Mouse (Mus musculus) 3134 (cell line): ENCODE data around the gene Fmo1.

Experiments used
- DNase-seq: peaks from one replicate; pipeline ENCODE4 v3.0.0-alpha.2; 2011; ENCODE audit warnings: low spot score; ENCODE audit not compliant: insufficient read length; ENCODE audit errors: extremely low read depth

The Fmo1 gene

DNA sequence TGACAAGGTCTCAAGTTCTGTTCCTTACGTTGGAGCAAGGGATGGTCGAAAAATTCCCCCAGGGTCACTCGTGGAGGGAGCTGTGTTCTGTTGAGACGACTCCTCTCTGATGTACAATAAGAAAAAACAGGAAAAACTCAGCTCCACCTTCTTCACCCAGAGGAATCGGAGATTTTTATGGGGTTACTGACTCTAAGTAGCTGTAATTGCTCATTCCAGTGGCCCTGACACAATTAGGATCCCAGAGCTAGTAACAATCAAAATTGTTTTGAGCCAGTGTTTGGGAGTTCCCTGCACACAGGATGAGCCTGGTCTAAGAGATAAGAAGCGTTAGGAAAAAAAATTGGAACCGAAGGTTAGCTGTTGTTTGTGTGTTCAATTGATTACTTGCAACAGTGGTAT lies at the start of gene Fmo1:
Gene Fmo1, minus strand, starts transcription at position 331 of the 402 bp plus-strand sequence.
- no peak for DNase-seq

DNA sequence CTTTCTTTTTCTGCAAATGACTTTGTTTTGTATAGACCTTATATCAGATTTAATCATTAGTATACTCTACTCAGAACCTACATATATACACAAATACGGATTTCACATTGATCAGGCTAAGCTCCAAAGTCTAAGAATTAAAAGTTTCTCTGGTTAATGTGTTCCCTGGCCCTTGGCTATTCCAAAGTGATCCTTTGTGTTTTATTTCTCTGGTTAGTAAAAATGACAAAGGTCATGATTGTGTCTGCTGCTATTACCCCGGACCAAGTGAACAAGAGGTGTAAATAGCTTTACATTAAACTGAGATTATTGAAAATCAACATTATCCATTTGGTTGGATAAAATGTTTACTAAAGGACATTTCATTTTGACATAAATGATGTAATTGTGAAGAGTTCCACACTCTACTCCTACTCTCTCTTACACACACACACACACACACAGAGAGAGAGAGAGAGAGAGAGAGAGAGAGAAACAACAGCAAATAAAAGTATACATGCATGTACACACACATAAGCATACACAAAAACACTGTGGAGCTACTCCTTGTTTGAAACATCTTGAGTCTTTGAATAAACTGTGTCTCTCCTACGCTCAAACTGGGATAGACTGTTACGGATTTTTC lies 48.6 kb upstream of the Fmo1 start:
- DNase-seq, result no peak

DNA sequence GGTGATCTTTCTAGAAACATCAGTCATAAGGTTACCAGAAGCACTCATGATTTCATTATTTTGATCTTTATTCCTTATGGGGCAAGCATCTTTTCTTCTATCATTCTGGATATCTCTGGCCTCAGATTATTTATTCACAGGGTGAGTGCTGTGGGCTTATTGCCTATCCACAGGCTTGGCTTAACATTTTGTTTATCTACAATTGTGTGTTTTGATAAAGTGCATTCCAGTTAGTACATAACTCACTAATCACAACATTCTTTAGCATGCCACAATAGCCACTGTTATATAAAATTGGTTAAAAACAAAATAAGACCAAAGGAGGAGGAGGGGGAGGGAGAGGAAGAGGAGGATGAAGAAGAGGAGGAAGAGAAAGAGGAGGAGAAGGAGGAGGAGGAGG lies 45.7 kb upstream of the Fmo1 start:
- DNase-seq, result no peak

DNA sequence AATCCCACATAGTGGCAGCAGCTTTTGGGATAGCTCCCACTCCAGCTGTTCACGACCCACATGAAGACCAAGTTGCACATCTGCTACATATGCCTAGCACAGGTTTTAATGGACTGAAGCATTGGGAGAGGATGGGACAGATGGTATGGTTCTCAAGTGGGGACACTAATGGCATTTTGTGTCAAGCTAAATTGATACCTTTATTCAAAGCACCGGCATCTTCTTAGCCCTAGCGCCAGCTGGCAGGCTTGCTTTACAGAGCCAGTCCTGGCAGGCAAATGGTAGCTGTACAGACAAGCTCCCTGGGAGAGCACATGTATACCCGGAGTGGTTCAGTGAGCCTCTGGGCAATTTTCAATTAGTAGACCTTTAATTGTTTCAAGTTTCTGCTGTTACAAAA lies 35.5 kb upstream of the Fmo1 start:
- DNase-seq, result no peak

DNA sequence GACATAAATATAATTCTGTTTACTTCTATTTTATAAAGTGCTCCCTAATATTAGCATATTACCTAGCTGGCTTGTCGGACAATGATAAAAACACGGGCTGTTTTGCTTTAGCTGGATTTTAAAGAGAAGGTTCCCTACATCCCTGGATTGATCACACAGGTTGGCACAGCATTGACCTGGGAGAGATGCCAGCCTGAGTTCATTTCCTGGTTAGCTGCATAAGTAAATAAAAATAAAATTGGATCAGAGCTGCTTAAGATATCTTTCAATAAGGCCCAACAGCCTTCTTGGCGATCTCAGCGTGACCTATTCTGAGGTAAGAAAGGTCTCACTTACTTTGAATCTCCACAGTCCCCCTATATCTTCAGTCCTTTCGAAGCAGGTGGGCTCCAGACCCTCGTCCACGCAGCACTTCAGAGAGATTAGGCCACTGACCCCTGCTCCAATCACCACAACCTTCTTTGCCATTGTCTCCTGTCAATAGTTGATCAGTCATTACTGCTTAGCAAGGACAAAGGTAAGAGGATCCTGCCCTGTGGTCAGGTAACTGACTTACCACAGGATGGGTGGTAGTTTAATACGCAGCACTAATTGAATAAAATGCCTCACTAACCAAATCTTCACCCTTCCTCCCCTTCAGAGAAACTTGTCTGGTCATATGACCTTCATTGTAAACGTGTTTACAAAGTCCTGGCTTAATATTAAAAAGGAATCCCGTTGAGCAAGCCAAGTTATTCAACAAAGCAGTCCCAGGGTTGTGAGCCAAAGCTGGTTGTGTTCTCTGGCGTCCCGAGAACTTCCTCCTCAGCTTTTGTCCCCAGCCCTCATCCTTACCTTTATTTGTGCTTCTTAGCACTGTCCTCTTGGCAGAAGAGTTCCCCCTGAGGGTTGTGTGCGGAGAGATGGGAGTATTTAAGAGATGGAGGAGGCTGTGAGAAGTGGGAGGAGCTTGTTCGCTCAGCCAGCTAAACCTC lies 31.7 kb upstream of the Fmo1 start, which contains the start of gene Fmo2:
Gene Fmo2, minus strand, starts transcription at position 889 of the 974 bp plus-strand sequence.
- no peak for DNase-seq

DNA sequence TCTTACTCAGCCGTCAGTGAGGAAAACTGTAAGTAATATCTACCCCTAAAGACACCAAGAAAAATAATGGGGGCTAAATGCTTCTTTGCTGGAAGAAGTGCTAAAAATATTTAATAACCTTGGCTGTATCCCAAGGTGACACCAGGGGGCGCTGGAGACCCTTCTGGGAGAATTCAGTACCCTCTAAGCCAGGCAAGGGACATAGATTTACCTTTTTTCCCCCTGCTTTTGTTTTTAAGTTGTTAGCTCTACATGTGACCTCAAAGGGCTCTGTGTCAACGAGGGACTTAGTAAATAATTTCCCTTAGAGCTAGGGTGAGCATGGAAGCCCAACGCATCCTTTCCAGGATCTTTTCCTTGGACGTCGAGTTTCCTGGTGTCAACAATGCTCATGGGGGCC lies 29.5 kb upstream of the Fmo1 start:
- DNase-seq, result no peak

DNA sequence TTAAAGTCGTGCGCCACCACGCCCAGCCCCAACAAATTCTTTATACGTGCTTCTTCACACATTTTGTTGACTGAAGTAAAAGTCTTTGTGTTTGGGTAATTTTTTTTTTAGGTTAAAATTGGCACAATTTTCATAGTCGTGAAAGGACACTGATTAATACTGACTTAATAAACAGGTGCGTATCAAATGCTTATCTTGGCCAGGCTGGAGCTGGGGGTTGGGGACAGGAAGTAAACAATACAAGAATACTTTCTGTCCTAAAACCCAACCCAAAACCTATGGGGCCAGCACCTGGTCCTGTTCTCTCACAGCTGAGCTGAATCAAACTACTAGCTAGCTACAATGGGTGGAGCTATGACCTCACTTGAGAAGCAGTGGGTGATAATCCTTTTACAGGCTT lies 26.6 kb upstream of the Fmo1 start:
- DNase-seq, result no peak

DNA sequence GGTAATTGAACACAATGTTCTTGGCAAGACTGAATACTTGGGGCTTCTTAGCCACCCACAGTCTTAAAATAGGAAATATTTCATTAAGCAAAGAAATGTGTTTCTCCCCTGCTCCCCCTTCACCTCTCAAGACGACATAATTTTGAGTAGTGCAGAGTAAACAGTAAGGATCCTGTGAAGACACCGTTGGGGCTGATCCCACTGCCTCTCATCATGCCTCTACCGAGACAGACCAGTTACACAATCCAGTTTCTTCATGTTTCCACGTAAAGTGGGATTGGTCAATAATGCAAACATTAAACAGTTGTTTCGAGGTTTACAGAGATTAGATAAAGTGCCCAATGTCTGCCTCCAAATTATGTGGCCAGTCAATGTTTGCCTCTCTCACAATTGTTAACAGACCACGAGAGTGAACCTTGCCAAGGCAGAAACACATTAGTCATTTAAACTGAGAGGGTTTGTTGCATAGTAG lies 25.6 kb upstream of the Fmo1 start:
- no peak for DNase-seq

DNA sequence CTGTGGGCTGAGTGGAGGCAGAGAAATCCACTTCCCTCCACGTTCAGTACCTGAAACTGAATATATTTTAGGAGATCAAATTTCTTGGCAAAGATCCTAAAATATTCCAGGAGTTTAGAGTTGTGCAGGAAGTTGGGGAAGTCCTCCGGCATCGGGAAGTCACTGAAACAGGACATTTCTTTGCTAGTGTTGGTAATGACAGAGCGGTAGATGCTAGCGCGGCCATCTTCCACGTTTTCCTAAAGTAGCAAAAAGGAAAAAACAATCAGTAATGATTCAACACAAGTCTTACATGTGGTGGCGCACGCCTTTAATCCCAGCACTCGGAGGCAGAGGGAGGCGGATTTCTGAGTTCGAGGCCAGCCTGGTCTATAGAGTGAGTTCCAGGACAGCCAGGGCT lies 22.2 kb upstream of the Fmo1 start:
- DNase-seq, result no peak

DNA sequence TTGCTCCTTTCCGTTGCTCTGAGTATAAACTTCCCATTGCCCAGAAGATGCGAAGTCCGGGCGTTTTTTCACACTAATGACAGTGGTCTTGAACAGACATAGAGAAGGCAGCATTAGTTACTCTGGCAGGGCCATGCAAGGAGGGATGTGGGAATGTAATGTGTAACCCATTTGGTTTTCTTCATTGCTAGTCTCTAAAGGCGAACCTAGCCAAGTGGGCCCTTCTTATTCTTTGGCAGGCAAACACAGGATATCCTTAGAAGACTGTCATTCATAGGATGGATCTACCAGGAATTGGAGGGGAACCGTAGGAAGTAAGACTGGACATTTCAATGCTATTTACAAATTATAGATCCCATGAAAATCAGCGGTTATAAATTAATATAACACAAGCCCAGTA lies 21.2 kb upstream of the Fmo1 start:
- DNase-seq, result no peak

DNA sequence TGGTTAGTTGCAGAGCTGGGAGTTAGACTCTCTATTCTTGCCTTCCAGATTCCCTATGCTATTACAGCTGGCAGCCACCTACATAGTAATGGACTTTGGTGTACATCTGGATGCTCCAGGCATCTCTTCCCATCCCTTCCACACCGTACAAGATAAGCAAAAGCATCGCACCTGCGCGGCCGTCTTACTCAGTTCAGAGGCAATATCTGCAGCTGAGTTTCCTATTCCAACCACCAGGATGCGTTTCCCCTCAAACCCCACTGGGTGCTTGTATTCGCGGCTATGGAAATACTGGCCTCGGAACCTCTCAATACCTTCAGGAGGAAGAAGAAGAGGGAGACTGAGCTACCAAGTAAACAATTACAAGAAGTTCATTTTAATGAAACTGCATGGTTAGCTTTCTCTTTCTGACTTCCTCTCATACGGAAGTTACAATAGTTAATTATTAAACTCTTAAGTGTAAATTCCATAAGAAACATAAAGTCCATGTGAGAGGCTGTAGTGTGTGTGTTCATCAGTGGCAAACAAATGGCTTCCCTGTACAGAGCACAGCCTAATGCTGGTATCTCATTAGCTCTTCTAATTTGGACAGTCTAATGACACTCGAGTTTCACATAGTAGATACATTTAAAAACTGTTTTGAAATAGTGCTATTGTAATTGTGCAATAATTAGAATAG lies 19.9 kb upstream of the Fmo1 start:
- no peak for DNase-seq

DNA sequence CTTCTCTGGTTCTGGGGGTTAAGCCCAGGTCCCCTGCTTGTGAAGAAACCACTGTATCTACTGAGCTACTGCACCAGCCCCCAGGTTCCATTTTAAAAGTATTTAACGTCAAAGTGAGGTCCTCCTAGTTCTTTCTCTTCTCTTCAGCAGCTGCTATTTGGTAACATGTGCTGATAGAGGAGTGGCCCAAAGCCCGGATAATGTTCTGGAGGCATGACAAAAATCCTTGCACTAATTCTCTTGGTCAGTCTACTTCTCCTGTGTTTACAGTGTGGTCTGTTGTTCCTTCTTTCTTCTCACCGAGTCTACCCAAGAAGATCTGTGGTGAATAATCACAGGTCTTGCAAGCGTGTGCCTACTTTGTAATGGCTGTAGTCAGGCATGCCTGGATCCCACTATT lies 16.3 kb upstream of the Fmo1 start:
- no peak for DNase-seq

DNA sequence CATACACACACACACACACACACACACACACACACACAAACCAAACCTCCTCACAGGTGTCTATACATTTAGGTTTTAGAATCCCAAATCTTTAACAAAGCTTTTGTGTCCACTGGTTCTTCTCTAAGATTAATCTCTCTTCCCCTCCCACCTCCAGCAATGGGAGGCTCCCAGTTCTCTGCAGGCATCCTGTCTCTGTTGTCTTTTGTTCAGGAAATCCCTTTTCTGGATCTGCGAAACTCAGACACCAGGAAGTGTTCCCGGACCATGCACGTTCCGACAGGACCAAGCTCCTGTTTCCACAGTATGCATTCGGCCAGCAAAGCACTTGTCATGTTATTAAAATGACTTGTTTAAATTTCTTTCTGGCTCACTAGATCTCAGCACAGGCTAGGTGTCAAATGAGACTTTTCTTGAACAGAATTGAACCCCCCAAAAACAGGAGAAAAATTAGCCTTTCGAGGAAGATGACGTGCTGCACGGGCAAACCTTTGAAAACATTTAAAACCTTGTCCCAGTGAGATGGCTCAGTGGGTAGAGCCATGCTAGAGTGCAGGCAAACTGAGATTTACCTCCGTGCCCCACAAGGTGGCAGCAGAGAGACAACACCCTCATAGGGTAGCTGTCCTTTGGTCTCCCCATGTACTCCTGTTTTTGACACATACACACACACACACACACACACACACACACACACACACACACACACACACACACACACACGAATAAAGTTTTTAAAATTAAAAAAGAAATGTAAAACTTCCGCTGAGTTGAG lies 13.4 kb upstream of the Fmo1 start:
- DNase-seq, result no peak

DNA sequence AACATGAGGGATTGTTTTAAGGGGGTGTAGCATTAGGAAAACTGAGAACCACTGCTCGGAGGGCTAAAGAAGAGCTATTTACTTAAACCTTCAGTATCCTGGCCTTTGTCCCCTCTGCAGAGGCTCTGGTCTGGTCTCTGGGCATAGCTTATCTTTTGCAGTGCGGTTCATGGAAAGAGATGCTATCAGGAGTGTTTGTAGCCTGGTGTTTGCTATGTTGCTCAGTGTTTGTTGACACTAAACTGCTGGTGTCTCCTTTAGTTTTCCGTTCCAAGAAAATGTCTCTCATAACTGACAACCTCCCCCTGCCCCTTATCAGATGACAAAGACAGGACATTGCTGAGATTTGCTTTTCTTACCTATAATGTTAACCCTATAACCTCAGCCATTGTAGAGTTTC lies 8.7 kb upstream of the Fmo1 start:
- no peak for DNase-seq

DNA sequence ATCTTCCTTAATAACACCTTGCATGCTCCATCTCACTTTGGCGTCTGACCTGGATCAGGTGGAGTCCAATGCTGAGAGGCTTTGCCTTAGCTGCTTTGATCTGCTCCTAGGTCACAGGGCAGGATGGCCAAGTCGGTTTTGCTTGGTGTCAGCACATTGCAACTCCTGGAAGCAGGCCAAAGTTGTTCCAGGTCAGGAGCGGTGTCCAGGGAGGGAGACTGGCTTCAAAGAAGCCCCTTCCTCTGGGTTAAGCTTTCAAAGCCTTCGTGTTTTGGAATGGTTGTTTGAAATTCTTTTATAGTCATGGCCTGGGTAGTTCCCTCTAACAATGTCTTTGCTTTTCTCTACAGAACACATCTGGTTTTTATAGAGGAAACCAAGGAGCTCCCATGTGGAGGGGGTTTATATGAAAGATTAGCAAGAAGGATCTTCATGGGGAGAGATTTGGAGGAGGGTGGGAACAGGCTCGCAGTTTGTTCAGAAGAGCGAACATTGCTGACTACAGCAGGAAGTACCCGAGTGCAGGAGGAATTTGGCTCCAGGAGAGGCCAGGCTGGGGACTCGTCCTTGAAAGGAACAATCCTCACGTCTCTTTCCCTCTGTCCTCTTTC lies 5.4 kb upstream of the Fmo1 start:
- DNase-seq, result no peak

DNA sequence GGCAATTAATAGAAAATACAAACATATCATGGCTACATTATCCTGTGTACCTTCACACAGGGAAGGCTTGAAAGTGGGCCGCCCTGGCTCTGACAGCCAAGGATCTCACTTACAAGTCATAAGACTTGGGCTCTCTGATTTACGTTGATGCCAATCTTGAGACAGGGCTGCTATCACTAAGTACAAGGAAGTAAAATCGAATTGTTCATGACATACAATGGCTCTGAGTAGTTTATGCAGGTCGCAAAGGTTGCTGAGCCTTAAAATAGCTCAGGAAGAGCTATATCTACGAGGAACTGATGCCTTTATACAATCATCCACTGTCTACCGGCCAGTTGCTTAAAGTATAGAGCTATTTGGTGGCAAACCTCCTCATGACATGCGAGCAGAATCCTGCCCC lies 4.6 kb upstream of the Fmo1 start:
- DNase-seq, result no peak

DNA sequence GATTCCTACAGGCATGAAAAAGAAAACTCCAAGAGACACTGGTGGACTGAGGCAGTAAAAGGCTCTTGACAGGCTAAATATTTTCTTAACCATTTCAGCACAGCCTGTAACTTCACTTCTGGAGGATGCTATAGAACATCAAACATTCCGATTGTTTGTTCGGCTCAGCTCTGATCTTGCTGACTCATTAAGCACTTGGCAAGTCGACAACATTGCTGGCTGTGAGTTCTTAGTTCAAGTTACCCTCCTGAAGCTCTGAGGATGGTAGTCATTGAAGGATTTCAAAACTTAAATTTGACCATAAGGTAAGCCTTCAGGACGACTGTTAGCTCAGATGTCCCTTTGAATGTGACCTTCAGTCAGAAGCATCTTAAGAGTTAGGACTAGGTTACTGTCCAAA lies 986 bp upstream of the Fmo1 start:
- DNase-seq, result no peak

DNA sequence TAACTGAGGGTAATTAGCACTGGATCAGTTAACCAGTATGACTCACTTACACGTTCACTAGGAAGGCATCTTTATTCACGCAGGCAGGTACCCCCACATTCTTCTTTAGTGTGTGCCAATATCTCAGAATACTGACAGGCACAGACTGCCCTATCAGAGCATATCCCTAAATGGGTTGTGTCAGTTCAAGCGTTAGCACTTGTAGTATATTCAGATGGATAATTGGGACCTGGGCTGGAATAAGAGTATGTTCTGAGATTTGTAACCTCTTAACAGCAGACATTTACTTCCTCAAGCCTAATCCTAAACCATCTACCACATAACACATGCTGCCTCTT lies 948 bp downstream of the Fmo1 start:
- DNase-seq, result no peak

DNA sequence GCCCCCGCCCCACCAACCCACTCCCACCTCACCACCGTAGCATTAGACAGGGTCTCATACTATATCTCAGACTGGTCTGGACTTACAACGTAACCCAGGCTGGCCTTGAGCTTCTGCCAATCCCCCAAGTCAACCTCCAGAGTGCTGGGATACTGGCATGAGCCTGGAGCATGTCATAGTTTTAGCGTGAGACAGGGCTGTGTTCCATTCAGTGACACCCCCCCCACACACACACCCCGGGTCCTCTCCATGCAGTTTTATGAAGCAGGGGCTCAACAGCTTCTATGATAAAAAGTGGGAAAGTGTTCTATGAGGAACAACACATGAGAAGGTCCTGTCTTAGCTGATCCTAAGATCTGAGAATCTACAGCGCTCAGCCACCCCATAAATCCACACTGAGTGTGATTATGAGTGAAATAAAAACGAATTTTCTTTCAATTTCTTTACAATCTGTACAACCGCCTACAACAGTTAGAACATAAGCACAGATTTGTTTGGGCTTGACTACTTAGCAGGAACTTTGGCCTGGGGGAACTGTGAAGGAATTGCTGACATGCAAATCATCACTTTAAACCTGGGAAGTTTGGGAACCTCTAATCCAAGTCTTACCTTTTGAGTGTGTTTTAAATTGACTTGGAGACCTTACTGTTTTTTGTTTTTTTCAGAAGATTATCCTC lies 1.5 kb downstream of the Fmo1 start:
- no peak for DNase-seq

DNA sequence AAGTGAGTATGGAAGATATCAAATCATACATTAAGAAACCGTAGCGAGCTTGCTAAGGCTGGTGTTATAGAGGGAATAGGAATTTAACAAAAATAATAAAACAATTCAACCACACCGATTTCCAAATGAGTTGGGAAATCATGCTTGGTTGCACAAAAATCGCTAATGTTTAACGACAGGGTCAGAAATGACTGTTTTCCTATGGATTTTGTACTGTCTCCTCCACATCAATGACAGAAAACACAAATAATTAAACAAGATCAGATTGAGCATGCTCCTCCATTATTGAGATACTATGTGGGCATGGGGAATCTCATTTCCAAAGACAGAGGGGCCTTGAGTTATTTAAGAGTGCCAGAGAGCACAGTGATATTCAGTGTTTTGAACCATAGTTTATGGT lies 2.1 kb downstream of the Fmo1 start:
- DNase-seq, result no peak
